Mouse (Mus musculus) erythroblast, embryonic 14.5 days (primary cell): ENCODE measurements around the gene Ext2.

Source experiments
- GATA1 ChIP-seq: IDR thresholded peaks from 2 replicates; pipeline ENCODE4 v1.6.1; 2012; ENCODE audit warnings: low read length, inconsistent platforms, mixed read lengths
- TAL1 ChIP-seq: IDR thresholded peaks from 3 replicates; pipeline ENCODE4 v1.6.1; 2012; ENCODE audit warnings: low read length, inconsistent platforms, mixed read lengths

- TF ChIP-seq GATA1 (no peak), TAL1 (no peak)
Measured at GRCm38 (mm10) chr2:93654336-93655055, 167.9 kb downstream of the Ext2 start.
